Mouse (Mus musculus): Measurements from ENCODE around the gene Ptges. TPM values are rescaled to one million over a fixed set of nuclear protein-coding genes. Genes with fewer than 3 reads are reported as not detected.

The Ptges gene
- 62.7 TPM for polyA plus RNA-seq (2014; fragmentation: Illumina TruSeq; extraction: RNeasy Lipid Tissue Mini Kit (QIAGEN cat#74804); ENCODE audit: low read depth, low replicate concordance)

GRCm38 (mm10) chr2:30929483-30930045, at the start of gene Ptges:
Gene Ptges (minus strand): TSS chr2:30929863.

GRCm38 (mm10) chr2:30967352-30968327, 38.0 kb upstream of the Ptges start, which contains the start of gene Tor1a:
Gene Tor1a (minus strand): TSS chr2:30967933.

DNA sequence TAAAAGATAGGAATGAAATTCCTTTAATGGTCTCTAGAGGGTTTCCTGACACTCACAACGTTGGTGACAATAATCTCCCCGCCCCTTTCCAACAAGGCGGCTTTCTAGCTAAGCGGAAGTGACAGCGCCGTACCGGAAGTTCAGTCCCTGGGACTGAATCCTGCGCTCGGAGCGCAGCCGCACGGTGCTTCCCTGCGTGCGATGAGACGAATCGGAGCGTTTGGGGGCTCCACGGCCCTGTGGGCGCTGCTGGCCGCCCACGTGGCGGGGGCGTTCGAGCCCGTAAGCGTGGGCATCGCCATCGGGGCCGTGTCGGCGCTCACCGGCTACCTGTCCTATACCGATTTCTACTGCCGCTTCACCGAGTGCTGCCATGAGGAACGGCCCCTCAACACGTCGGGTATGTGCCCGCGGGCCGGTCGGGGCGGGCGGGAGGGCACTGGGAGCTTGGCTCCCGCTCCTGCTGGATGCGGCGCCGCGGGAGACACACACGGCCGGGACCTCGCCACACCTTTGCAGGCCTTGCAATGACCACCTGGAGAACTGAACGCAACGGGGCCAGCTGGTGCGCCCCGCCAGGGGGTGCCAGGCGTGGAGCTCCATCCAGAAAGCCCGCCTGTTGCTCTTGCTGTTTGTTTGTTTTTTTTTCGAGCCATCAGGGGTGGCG, 23.3 kb upstream of the Ptges start, which contains the start of gene Tor1b:
Gene Tor1b (plus strand): TSS at position 136 of the 667 bp plus-strand sequence.

Other genes with a start within 250 kb of the Ptges start
- gene 1700001O22Rik, start 126.2 kb downstream of the Ptges start, polyA plus RNA-seq (2014; fragmentation: Illumina TruSeq; extraction: RNeasy Lipid Tissue Mini Kit (QIAGEN cat#74804); ENCODE audit: low read depth, low replicate concordance) = 20.4 TPM
- 21.6 TPM for gene Ntmt1, start 122.0 kb downstream of the Ptges start, polyA plus RNA-seq (2014; fragmentation: Illumina TruSeq; extraction: RNeasy Lipid Tissue Mini Kit (QIAGEN cat#74804); ENCODE audit: low read depth, low replicate concordance)
- gene Asb6, start 99.5 kb downstream of the Ptges start, polyA plus RNA-seq (2014; fragmentation: Illumina TruSeq; extraction: RNeasy Lipid Tissue Mini Kit (QIAGEN cat#74804); ENCODE audit: low read depth, low replicate concordance) = 21.4 TPM
- gene Prrx2, start 94.9 kb downstream of the Ptges start, polyA plus RNA-seq (2014; fragmentation: Illumina TruSeq; extraction: RNeasy Lipid Tissue Mini Kit (QIAGEN cat#74804); ENCODE audit: low read depth, low replicate concordance) = 3.7 TPM
- gene Tor1b, start 23.1 kb upstream of the Ptges start, polyA plus RNA-seq (2014; fragmentation: Illumina TruSeq; extraction: RNeasy Lipid Tissue Mini Kit (QIAGEN cat#74804); ENCODE audit: low read depth, low replicate concordance) = 33.6 TPM
- 37.4 TPM for gene Tor1a, start 38.1 kb upstream of the Ptges start, polyA plus RNA-seq (2014; fragmentation: Illumina TruSeq; extraction: RNeasy Lipid Tissue Mini Kit (QIAGEN cat#74804); ENCODE audit: low read depth, low replicate concordance)
- 48.0 TPM for gene BC005624, start 52.3 kb upstream of the Ptges start, polyA plus RNA-seq (2014; fragmentation: Illumina TruSeq; extraction: RNeasy Lipid Tissue Mini Kit (QIAGEN cat#74804); ENCODE audit: low read depth, low replicate concordance)
- gene Usp20, start 52.4 kb upstream of the Ptges start, polyA plus RNA-seq (2014; fragmentation: Illumina TruSeq; extraction: RNeasy Lipid Tissue Mini Kit (QIAGEN cat#74804); ENCODE audit: low read depth, low replicate concordance) = 34.8 TPM
- gene Fnbp1, start 212.1 kb upstream of the Ptges start, polyA plus RNA-seq (2014; fragmentation: Illumina TruSeq; extraction: RNeasy Lipid Tissue Mini Kit (QIAGEN cat#74804); ENCODE audit: low read depth, low replicate concordance) = 43.5 TPM
- gene Gpr107, start 222.5 kb upstream of the Ptges start, polyA plus RNA-seq (2014; fragmentation: Illumina TruSeq; extraction: RNeasy Lipid Tissue Mini Kit (QIAGEN cat#74804); ENCODE audit: low read depth, low replicate concordance) = 29.4 TPM